Mouse (Mus musculus) stomach, postnatal 0 days (tissue): ENCODE data around the gene 4931414P19Rik.

Source experiments
- CTCF ChIP-seq: IDR thresholded peaks from 2 replicates; pipeline ENCODE4 v1.5.1; 2016; ENCODE audit warnings: antibody characterized with exemption, low read depth, mild to moderate bottlenecking, moderate library complexity
- EP300 ChIP-seq: optimal IDR thresholded peaks from 2 replicates; pipeline ENCODE3; 2016; ENCODE audit warnings: antibody characterized with exemption

DNA sequence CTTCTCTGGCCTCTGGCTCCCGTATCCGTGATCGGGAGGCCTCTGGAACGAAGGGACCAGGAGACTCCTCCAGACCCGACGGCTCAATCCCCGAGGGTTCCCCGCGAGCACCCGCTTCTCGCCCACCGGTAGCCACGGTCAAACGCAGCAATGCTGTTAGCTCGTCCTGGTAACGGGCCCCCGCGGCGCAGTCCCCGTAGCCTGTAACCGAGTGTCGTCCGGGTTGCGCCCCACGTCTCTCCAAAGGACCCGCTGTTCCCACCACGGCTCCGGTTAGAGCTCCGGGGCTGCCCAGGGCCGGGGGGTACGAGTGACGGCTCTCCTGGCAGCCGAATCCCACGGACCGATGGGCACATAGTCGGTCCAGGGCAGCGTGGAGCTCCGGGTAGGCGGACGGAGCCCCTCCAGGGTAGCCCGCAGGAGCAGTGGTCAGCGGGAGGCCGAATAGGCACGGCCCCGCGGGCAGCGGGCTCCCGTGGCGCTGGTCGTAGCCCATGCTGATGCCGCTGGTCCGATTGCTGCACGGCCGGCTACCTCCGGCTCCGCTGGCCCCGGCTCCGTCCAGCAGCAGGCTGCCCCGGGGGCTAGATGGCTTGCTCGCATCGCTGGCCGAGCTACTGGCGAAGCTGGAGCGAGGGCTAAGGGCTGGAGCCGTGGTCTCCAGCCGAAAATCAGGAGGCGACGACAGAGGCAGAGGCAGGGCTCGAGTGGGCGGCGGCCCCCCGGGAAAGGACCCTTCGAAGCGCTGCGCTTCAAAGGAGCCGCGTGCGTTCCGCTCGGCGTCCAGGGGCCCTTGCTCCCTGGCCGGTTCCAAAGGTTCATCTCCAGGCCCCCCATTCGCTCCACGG lies 29.3 kb downstream of the 4931414P19Rik start:
- TF ChIP-seq CTCF (no peak), EP300 (no peak)
